Comparison of ENCODE assay signal across 10 mouse cellular contexts in genomic region chr8:120104721-120105272, GRCm38 (mm10). TPM values are rescaled to one million over a fixed set of nuclear protein-coding genes. Genes with fewer than 3 reads are reported as not detected.
DNase-seq lines count a peak whose midpoint lies in the region; ATAC-seq lines count a peak whose summit lies in the region.
"Had no signal": no experiment of that assay in that cellular context is flagged by ENCODE, and none has a peak within 500 bp of the region (broad histone marks: within the 10 kb centered on the region; RNA-seq: fewer than 3 reads in every experiment).

No protein-coding gene starts in this region.

- no peaks in the 10 kb centered on the region for H3K36me3 ChIP-seq in kidney, embryonic 14.5 days (ENCODE audit: control insufficient read depth, insufficient read depth, low read length)
- H3K36me3 ChIP-seq in forebrain, embryonic 14.5 days (ENCODE audit: control insufficient read depth, insufficient read depth, low read length), result peaks cover 3% of the 10 kb centered on the region; the same call in 1 of the 2 replicates
- H3K36me3 ChIP-seq: intestine, embryonic 15.5 days had no signal

- no peak overlapping the region for H3K9ac ChIP-seq in kidney, embryonic 14.5 days (ENCODE audit: low read depth, low read length)
- H3K9ac ChIP-seq in forebrain, embryonic 14.5 days (ENCODE audit: low read length), result no peak overlapping the region
- H3K9ac ChIP-seq: intestine, embryonic 15.5 days had no signal

- no peak overlapping the region for H3K4me3 ChIP-seq in kidney, embryonic 14.5 days (ENCODE audit: low read length)
- no peak overlapping the region for H3K4me3 ChIP-seq in forebrain, embryonic 14.5 days (ENCODE audit: low read depth, low read length)
- H3K4me3 ChIP-seq: intestine, embryonic 15.5 days had no signal

- peaks cover 20% of the 10 kb centered on the region for H3K4me1 ChIP-seq in kidney, embryonic 14.5 days (ENCODE audit: control insufficient read depth, insufficient read depth, low read length)
- peaks cover 10% of the 10 kb centered on the region for H3K4me1 ChIP-seq in forebrain, embryonic 14.5 days (ENCODE audit: control insufficient read depth, insufficient read depth, low read length)

- 48% methylated on average over 9 of the region's 9 CpGs for WGBS in kidney, embryonic 14.5 days
- 72% methylated on average over 9 of the region's 9 CpGs for WGBS in forebrain, embryonic 14.5 days

- no peak for ATAC-seq in kidney, embryonic 14.5 days (ENCODE audit: low FRiP score, low TSS enrichment)
- no peak for ATAC-seq in megakaryocyte progenitor cell, adult 5-6 weeks (replicated peaks; ENCODE audit: poor library complexity)
- ATAC-seq in forebrain, embryonic 14.5 days, result no peak
- ATAC-seq: intestine, embryonic 15.5 days had no signal

- no peak overlapping the region for H3K4me2 ChIP-seq in kidney, embryonic 14.5 days (replicated peaks; ENCODE audit: low read depth, low read length)
- no peak overlapping the region for H3K4me2 ChIP-seq in forebrain, embryonic 14.5 days (ENCODE audit: low read length)
- H3K4me2 ChIP-seq: intestine, embryonic 15.5 days had no signal

- no peaks in the 10 kb centered on the region for H3K27me3 ChIP-seq in kidney, embryonic 14.5 days (ENCODE audit: control insufficient read depth, insufficient read depth, low read length)
- no peaks in the 10 kb centered on the region for H3K27me3 ChIP-seq in forebrain, embryonic 14.5 days (replicated peaks; ENCODE audit: control insufficient read depth, insufficient read depth, low read length)
- H3K27me3 ChIP-seq: intestine, embryonic 15.5 days had no signal

- H3K9me3 ChIP-seq in kidney, embryonic 14.5 days (ENCODE audit: control insufficient read depth, low read length), result no peaks in the 10 kb centered on the region
- no peaks in the 10 kb centered on the region for H3K9me3 ChIP-seq in forebrain, embryonic 14.5 days (replicated peaks; ENCODE audit: control insufficient read depth, low read length)
- H3K9me3 ChIP-seq: intestine, embryonic 15.5 days had no signal

- no peak overlapping the region for H3K27ac ChIP-seq in kidney, embryonic 14.5 days (ENCODE audit: low read depth, low read length)
- no peak overlapping the region for H3K27ac ChIP-seq in forebrain, embryonic 14.5 days (ENCODE audit: low read depth, low read length)
- H3K27ac ChIP-seq: intestine, embryonic 15.5 days had no signal

- peak; percentile 86 for DNase-seq in kidney, adult 11 months
- DNase-seq in gastrocnemius, adult 18-20 months (ENCODE audit: low spot score), result peak; percentile 80
- peak; percentile 76 for DNase-seq in heart, postnatal 4 days
- peak; percentile 79 to 88 for DNase-seq in lung, postnatal 4 days
- no peak for DNase-seq in frontal cortex, postnatal 36 days (ENCODE audit: low spot score in 2 of 2)
- DNase-seq in forebrain, embryonic 14.5 days (ENCODE audit: low spot score), result no peak
- DNase-seq: cerebellum, postnatal 25 days had no signal

RNA-seq across cellular contexts. Expression of gene Zdhhc7, which starts 3.5 kb away (rescaled TPM):
- polyA plus RNA-seq in kidney, embryonic 14.5 days (2014; fragmentation: Nextera tagmentation; extraction: Ambion mirVana), result 20.4 and 31.0 TPM in 2 replicates
- total RNA-seq in gastrocnemius, adult 18-20 months (2021), result 10 to 100 TPM; 20.4 to 24.6 TPM
- total RNA-seq in heart, postnatal 4 days (2021), result 10 to 100 TPM; 39.5 to 40.8 TPM
- 10.5 and 11.1 TPM in 2 replicates for total RNA-seq in megakaryocyte progenitor cell, adult 5-6 weeks (2015)
- total RNA-seq in megakaryocyte progenitor cell, adult 5-6 weeks (2017), result 19.4 and 24.7 TPM in 2 replicates
- polyA plus RNA-seq in forebrain, embryonic 14.5 days (2014; fragmentation: Nextera tagmentation; extraction: Ambion mirVana), result 19.5 and 21.8 TPM in 2 replicates

RNA-seq across cellular contexts. Expression of gene 6430548M08Rik, which starts 9.2 kb away (rescaled TPM):
- 2.4 and 3.9 TPM in 2 replicates for polyA plus RNA-seq in kidney, embryonic 14.5 days (2014; fragmentation: Nextera tagmentation; extraction: Ambion mirVana)
- 10 to 100 TPM; 23.3 to 45.0 TPM for total RNA-seq in gastrocnemius, adult 18-20 months (2021)
- 10 to 100 TPM; 19.3 to 23.8 TPM for total RNA-seq in heart, postnatal 4 days (2021)
- total RNA-seq in megakaryocyte progenitor cell, adult 5-6 weeks (2015), result 1.8 and 3.5 TPM in 2 replicates
- total RNA-seq in megakaryocyte progenitor cell, adult 5-6 weeks (2017), result 4.5 and 4.6 TPM in 2 replicates
- polyA plus RNA-seq in forebrain, embryonic 14.5 days (2014; fragmentation: Nextera tagmentation; extraction: Ambion mirVana), result 20.4 and 30.1 TPM in 2 replicates

Comparison
In these comparisons a context has a peak if more than half of its experiments do, and no peak if none do; other contexts are left out.
1. DNase-seq: peak in kidney, adult 11 months (single experiment), gastrocnemius, adult 18-20 months (single experiment), heart, postnatal 4 days (single experiment) and lung, postnatal 4 days (2 of 2); none in frontal cortex, postnatal 36 days (0 of 2) and forebrain, embryonic 14.5 days (single experiment).